Mouse (Mus musculus) activated CD4-positive, CD25-positive, alpha-beta regulatory T cell (primary cell): ENCODE results near the gene Dysf. TPM values are rescaled to one million over a fixed set of nuclear protein-coding genes. Genes with fewer than 3 reads are reported as not detected.

ENCODE experiments used
- polyA plus RNA-seq, 2 experiments: library from polyadenylated mRNA; unstranded; fragments of 100-300 nt; shearing (Covaris generic); gene quantifications; one replicate each; pipeline ENCODE4 v1.2.1; 2017

The Dysf gene
- under 1 TPM; 0.05 to 0.51 TPM for polyA plus RNA-seq

GRCm38 (mm10) chr6:84008363-84009171 lies at the start of gene Dysf:
Gene Dysf (plus strand): TSS chr6:84008590.

Other genes starting within 250 kb of the Dysf start
- gene Ankrd53, start 245.9 kb upstream of the Dysf start, polyA plus RNA-seq, result not detected
- 100 to 1,000 TPM in 1 of 2 experiments, 10 to 100 TPM in 1; 91.3 to 113 TPM for gene Tex261, start 232.8 kb upstream of the Dysf start, polyA plus RNA-seq
- gene Nagk, start 213.6 kb upstream of the Dysf start, polyA plus RNA-seq, result 10 to 100 TPM; 17.5 to 19.9 TPM
- gene Paip2b, start 176.8 kb upstream of the Dysf start, polyA plus RNA-seq, result 10 to 100 TPM; 24.1 to 28.0 TPM
- 10 to 100 TPM; 89.9 to 91.3 TPM for gene Zfp638, start 141.5 kb upstream of the Dysf start, polyA plus RNA-seq